Mouse (Mus musculus) frontal cortex, adult (tissue): ENCODE measurements at regions not wholly inside any gene's neighbourhood (a gene's known extent, or its start where the extent isn't known, plus 50 kb on each side); places are given as distances from the start of the nearest gene placed in this dataset.

Experiments used
- ATAC-seq: cut with Nextera tagmentation; 2 replicates; pipeline ENCODE4 v1.9.2; 2017; ENCODE audit warnings: mild to moderate bottlenecking, moderate library complexity, mixed read lengths; ENCODE audit not compliant: low TSS enrichment

GRCm38 (mm10) chr14:113566885-113567284, 252.5 kb downstream of the Tpm3-rs7 start:
- ATAC-seq = no peak

- peak; percentile 47; the same call in 1 of the 2 replicates for ATAC-seq
These were observed 276.4 kb downstream of the Tpm3-rs7 start for GRCm38 (mm10) chr14:113590811-113591210.

GRCm38 (mm10) chr14:113627115-113627514, 312.7 kb downstream of the Tpm3-rs7 start:
- peak; percentile 89 for ATAC-seq

GRCm38 (mm10) chr14:113651296-113651695, 336.9 kb downstream of the Tpm3-rs7 start:
- ATAC-seq = no peak

- no peak for ATAC-seq
These were observed 342.5 kb downstream of the Tpm3-rs7 start for GRCm38 (mm10) chr14:113656864-113657263.

- no peak for ATAC-seq
These were observed 354.3 kb downstream of the Tpm3-rs7 start for GRCm38 (mm10) chr14:113668660-113669059.

- no peak for ATAC-seq
These were observed 355.0 kb downstream of the Tpm3-rs7 start for GRCm38 (mm10) chr14:113669386-113669785.

GRCm38 (mm10) chr14:113710953-113711352, 396.5 kb downstream of the Tpm3-rs7 start:
- ATAC-seq = no peak
